Mouse (Mus musculus): Measurements from ENCODE around the gene Kdf1.
A peak's percentile ranks its signal among the peaks of the same experiment; 100 is the strongest.

Kdf1 gene

GRCm38 (mm10) chr4:133552768-133553447, 34.1 kb downstream of the Kdf1 start, which contains the start of gene Nr0b2:
TSS of gene Nr0b2 (plus strand) at chr4:133553376.
- ATAC-seq (ENCODE audit: insufficient number of reproducible peaks, low FRiP score, low TSS enrichment): 0 out of 2 replicates have a peak, but pooled peaks have one; percentile 40

- peak; percentile 52; the same call in 1 of the 2 replicates for ATAC-seq (ENCODE audit: insufficient number of reproducible peaks, low FRiP score, low TSS enrichment)
Measured at GRCm38 (mm10) chr4:133553448-133554330, 34.9 kb downstream of the Kdf1 start.

GRCm38 (mm10) chr4:133557041-133557717, 38.4 kb downstream of the Kdf1 start:
- ATAC-seq (ENCODE audit: insufficient number of reproducible peaks, low FRiP score, low TSS enrichment): no peak

DNA sequence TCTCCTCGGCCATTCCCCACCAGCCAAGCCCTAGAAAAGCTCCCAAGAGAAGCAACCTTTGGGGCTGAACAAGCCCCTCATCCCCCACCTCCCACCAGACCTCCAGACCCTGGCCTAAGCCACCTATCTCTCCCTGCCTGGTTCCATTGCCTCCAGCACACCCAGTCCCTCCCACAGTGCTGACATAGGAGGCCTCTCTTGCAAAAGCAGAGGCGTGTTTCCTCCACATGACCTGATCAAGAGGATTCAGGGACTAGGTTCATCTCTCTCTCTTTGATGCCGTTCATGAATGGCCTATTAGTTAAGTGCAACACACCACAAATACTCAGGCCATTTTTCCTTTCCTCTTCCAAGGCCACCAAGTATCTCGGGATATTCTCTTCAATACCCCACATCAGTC, 41.1 kb downstream of the Kdf1 start:
- no peak for ATAC-seq (ENCODE audit: insufficient number of reproducible peaks, low FRiP score, low TSS enrichment)

DNA sequence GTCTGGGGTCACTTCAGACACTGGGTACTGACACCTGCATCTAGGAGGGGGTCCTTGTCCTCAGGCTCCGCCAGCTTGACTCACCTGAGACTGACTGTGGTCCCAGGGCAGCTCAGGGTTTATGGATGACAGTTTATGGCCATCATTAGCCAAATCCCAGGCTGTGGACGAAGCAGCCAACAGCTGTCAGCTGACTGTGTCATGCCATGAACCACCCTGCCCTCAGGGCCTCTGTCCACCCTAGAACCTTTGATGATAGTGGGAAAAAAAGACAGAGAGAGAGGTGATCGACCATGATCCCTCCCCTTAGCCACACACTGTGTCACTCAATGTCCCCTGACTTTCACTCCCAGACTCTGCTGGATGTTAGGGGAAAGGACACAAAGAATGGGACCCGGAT, 42.9 kb downstream of the Kdf1 start:
- no peak for ATAC-seq (ENCODE audit: insufficient number of reproducible peaks, low FRiP score, low TSS enrichment)

DNA sequence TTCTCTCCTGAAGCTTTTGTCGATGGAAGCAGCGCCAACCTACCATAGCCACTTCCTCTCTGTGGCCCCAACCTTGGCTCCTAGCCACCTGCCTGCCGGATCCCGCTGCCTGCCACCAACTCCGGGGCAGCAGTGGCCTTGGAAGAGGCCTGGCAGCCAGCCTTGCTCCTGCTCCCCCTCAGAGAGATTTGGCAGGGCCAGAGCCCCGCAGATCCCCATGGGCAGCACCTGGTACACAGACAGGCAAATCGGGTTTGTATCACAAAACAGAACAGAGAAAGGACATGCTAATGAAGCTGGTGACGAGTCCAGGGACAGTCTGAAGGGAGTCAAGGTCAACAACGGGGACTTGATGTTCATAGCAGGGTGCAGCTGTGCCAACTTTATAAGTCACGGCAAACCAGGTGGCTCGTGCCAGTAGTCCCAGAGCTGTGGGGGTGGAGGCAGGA, 44.4 kb downstream of the Kdf1 start:
- peak; percentile 92 for ATAC-seq (ENCODE audit: insufficient number of reproducible peaks, low FRiP score, low TSS enrichment)

DNA sequence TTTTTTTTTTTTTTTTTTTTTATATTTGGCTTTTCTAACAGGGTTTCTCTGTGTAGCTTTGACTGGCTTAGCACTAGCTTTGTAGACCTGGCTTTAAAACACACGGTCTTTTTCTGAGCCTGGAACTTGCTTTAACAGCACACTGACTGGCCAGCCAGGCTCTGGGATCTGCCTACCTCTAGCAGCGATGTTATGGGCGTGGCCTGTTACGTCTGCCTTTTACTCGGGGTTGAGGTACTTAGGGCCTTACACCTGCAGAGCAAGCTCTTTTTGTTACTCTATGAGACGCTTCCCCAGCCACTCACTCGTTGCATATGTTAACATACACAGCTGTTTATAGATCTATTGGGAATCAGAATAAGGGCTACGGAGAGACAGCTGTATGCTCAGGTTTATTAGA, 48.5 kb downstream of the Kdf1 start:
- no peak for ATAC-seq (ENCODE audit: insufficient number of reproducible peaks, low FRiP score, low TSS enrichment)

DNA sequence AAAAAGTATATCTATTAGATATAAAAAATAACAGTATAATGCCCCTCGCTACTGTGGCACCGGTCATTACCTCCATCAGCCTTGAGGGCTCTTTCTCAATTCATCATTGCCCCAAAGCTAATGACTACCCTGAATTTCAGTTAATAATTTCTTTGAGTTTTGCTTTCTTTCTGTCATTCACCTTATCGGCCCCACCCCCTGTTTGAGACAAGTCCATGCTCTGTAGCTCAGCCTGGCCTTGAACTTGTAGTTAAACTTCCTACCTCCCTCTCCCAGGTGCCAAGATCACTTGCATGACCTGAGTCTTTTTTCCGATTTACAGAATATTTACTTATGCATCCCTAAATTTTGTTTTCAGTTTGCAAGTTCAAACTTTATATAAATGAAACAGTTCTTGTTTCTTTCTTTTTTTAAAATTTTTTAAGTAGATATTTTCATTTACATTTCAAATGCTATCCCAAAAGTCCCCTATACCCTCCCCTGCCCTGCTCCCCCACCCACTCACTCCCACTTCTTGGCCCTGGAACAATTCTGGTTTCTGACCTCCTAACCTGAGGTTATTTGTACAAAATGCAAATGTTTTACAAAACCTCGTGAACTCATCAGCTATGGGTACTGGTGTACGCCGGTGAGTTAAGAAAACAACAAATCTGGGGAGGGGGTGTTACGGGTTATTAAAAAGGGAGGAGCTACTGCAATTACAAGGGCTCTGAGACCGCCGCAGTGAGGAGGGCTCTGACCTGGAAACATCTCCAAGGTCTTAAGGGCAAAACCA, 50.7 kb downstream of the Kdf1 start:
- ATAC-seq (ENCODE audit: insufficient number of reproducible peaks, low FRiP score, low TSS enrichment): no peak

- no peak for ATAC-seq (ENCODE audit: insufficient number of reproducible peaks, low FRiP score, low TSS enrichment)
Measured at GRCm38 (mm10) chr4:133570066-133570466, 51.3 kb downstream of the Kdf1 start.

DNA sequence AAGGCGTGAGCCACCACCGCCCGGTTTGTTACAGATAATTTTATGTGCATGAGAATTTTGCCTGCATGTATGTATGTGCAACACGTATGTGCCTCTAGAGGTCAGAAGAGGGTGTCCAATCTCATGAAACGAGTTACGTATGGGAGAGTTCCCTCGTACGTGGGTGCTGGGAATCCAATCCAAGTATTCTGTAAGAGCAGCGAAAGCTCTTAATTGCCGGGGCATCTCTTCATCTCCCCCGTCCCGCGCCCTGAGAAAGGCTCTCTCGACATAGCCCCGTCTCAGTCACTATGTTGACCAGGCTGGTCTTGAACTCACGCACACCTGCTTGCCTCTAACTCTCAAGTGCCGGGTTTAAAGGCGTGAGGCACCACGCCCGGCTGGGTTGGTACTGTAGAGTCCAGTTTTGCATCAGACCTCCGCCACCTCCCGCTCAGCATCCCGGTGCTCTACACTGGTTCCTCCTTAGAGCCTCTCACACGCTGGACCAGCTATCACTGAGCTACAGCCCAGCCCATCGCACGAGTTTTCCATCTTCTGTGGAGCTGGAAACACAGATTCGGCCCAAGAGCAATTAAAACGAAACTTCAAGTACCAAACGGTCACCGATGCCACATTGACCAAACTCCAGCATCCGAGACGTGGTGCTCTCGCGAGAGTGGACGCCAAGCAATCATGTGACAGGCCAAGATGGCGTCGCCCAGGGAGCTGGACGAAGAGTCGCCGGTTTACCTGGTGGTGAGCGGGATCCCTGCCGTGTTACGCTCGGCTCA, 55.5 kb downstream of the Kdf1 start, which contains the start of gene Gpatch3:
Gene Gpatch3 (plus strand): TSS at position 676 of the 773 bp plus-strand sequence.
- peak; percentile 85; the same call in 1 of the 2 replicates for ATAC-seq (ENCODE audit: insufficient number of reproducible peaks, low FRiP score, low TSS enrichment)

DNA sequence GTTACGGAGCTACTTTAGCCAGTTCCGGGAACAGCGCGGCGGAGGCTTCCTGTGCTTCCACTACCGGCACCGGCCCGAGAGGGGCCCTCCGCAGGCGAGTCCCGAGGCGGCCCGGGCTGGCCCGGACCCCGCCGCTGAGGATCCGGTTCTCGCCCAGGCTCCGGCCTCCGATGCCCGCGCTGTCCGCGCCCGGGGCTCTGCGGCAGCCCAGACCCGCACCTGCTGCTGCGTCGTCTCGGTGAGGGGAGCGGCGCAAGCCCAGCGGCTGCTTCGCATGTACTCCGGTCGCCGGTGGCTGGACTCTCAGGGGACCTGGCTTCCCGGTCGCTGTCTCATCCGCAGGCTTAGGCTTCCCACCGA, 56.1 kb downstream of the Kdf1 start:
- ATAC-seq (ENCODE audit: insufficient number of reproducible peaks, low FRiP score, low TSS enrichment): peak; percentile 13; the same call in 1 of the 2 replicates

GRCm38 (mm10) chr4:133577983-133578382, 59.2 kb downstream of the Kdf1 start:
- no peak for ATAC-seq (ENCODE audit: insufficient number of reproducible peaks, low FRiP score, low TSS enrichment)

Measured in cerebellum, adult (tissue).